Mouse (Mus musculus) MEL (cell line): ENCODE data around the gene Csnk1d. TPM values are rescaled to one million over a fixed set of nuclear protein-coding genes. Genes with fewer than 3 reads are reported as not detected.

Experiments
- DNase-seq: peaks from one replicate; pipeline ENCODE4 v3.0.0; 2011; ENCODE audit warnings: low read depth, low spot score
- H3K27ac ChIP-seq: 2 replicates; pipeline ENCODE4 v1.5.1; 2012; ENCODE audit warnings: low read depth, mild to moderate bottlenecking, control low read depth, low read length, moderate library complexity; ENCODE audit not compliant: control insufficient read depth
- H3K27me3 ChIP-seq, 2 experiments: fragments of 150-350 bp in 1 of 2; sonication (generic) in 1 of 2; 2 replicates each; pipeline ENCODE4 v1.6.1; 2012; ENCODE audit warnings: low read length in 2 of 2, mild to moderate bottlenecking in 2 of 2, improper control_type of control experiment in 1 of 2, moderate library complexity in 1 of 2; ENCODE audit not compliant: insufficient read depth in 2 of 2, control insufficient read depth in 1 of 2
- H3K36me3 ChIP-seq, 2 experiments: 2 replicates each; pipeline ENCODE4 v1.6.1; 2012 to 2014; ENCODE audit warnings: low read length in 2 of 2, improper control_type of control experiment in 1 of 2, inconsistent platforms in 1 of 2, mild to moderate bottlenecking in 1 of 2; ENCODE audit not compliant: insufficient read depth in 2 of 2, control insufficient read depth in 1 of 2
- H3K4me1 ChIP-seq, 2 experiments: fragments of 150-350 bp in 1 of 2; sonication (generic) in 1 of 2; 2 replicates each; pipeline ENCODE4 v1.6.1; 2012; ENCODE audit warnings: low read length in 2 of 2, improper control_type of control experiment in 1 of 2, mild to moderate bottlenecking in 1 of 2; ENCODE audit not compliant: insufficient read depth in 2 of 2, control insufficient read depth in 1 of 2
- H3K4me3 ChIP-seq, 2 experiments: fragments of 150-350 bp in 1 of 2; sonication (generic) in 1 of 2; 2 replicates each; pipeline ENCODE4 v1.5.1; 2012; ENCODE audit warnings: low read depth in 2 of 2, low read length in 2 of 2, mild to moderate bottlenecking in 2 of 2, moderate library complexity in 2 of 2, control low read depth in 1 of 2, improper control_type of control experiment in 1 of 2; ENCODE audit not compliant: control insufficient read depth in 1 of 2, insufficient read depth in 1 of 2
- H3K79me2 ChIP-seq: 2 replicates; pipeline ENCODE4 v1.6.1; 2012; ENCODE audit warnings: mild to moderate bottlenecking, low read length, moderate library complexity; ENCODE audit not compliant: control insufficient read depth, poor library complexity, insufficient read depth
- H3K9ac ChIP-seq: 2 replicates; pipeline ENCODE4 v1.6.1; 2012; ENCODE audit warnings: low read depth, mild to moderate bottlenecking, control low read depth, low read length, moderate library complexity; ENCODE audit not compliant: control insufficient read depth, poor library complexity, severe bottlenecking
- H3K9me3 ChIP-seq: fragments of 150-350 bp; sonication (generic); replicated peaks from 2 replicates; pipeline ENCODE4 v1.6.1; 2012; ENCODE audit warnings: mild to moderate bottlenecking, low read length, improper control_type of control experiment, moderate library complexity; ENCODE audit not compliant: insufficient read depth
- E2F4 ChIP-seq: IDR thresholded peaks from 2 replicates; pipeline ENCODE4 v1.6.1; 2011; ENCODE audit warnings: low read depth, low read length, improper control_type of control experiment, borderline replicate concordance
- EP300 ChIP-seq, 2 experiments: IDR thresholded peaks; 2 replicates each; pipeline ENCODE4 v1.6.1; 2011; ENCODE audit warnings: improper control_type of control experiment in 2 of 2, low read length in 2 of 2, low read depth in 1 of 2, mild to moderate bottlenecking in 1 of 2
- GABPA ChIP-seq: IDR thresholded peaks from 2 replicates; pipeline ENCODE4 v1.6.1; 2012; ENCODE audit warnings: low read depth, mild to moderate bottlenecking, inconsistent platforms, low read length, improper control_type of control experiment, moderate library complexity
- MEF2A ChIP-seq: IDR thresholded peaks from 2 replicates; pipeline ENCODE4 v1.6.1; 2014; ENCODE audit warnings: low read depth, mild to moderate bottlenecking, inconsistent platforms, low read length, improper control_type of control experiment; ENCODE audit not compliant: poor library complexity, insufficient replicate concordance, severe bottlenecking; ENCODE audit errors: extremely low read depth
- MXI1 ChIP-seq: IDR thresholded peaks from 2 replicates; pipeline ENCODE4 v1.6.1; 2011; ENCODE audit warnings: mild to moderate bottlenecking, low read depth, low read length, improper control_type of control experiment
- POLR2A ChIP-seq, 2 experiments: IDR thresholded peaks; 2 replicates each; pipeline ENCODE4 v1.6.1; 2011 to 2012; ENCODE audit warnings: low read length in 2 of 2, mild to moderate bottlenecking in 2 of 2, control low read depth in 1 of 2, improper control_type of control experiment in 1 of 2, low read depth in 1 of 2, moderate library complexity in 1 of 2; ENCODE audit not compliant: control insufficient read depth in 1 of 2, insufficient read depth in 1 of 2, poor library complexity in 1 of 2
- POLR2AphosphoS5 ChIP-seq: IDR thresholded peaks from 2 replicates; pipeline ENCODE4 v1.6.1; 2012; ENCODE audit warnings: low read depth, borderline replicate concordance, mild to moderate bottlenecking, inconsistent platforms, low read length, moderate library complexity, mixed read lengths
- TAL1 ChIP-seq: IDR thresholded peaks from 2 replicates; pipeline ENCODE4 v1.6.1; 2012; ENCODE audit warnings: mild to moderate bottlenecking, inconsistent platforms, low read length, moderate library complexity, mixed read lengths
- TBP ChIP-seq: IDR thresholded peaks from 2 replicates; pipeline ENCODE4 v1.8.0; 2011; ENCODE audit warnings: low read depth, low read length, improper control_type of control experiment
- polyA plus RNA-seq, 2 experiments: library from polyadenylated mRNA; stranded (reverse) in 1 of 2; unstranded in 1 of 2; fragments of >175 nt in 1 of 2; fragments of >200 nt in 1 of 2; gene quantifications; 2 replicates each; pipeline versions ENCODE4 v1.2.1 to v1.2.4; 2012; ENCODE audit warnings: low replicate concordance in 2 of 2, low read depth in 1 of 2; ENCODE audit not compliant: insufficient read length in 2 of 2, insufficient read depth in 1 of 2, missing spikeins in 1 of 2
- total RNA-seq: library from RNA; depleted of rRNA; stranded (reverse); fragments of 300-350 nt; gene quantifications from 2 replicates; pipeline ENCODE4 v1.2.3, GENCODE M21; 2012

The Csnk1d gene
- total and polyA plus RNA-seq, 3 experiments, result 83.2 to 329 (median 121) TPM

GRCm38 (mm10) chr11:120969742-120970141, 21.4 kb downstream of the Csnk1d start:
- TF ChIP-seq POLR2A (IDR thresholded peaks at IDR 0.05; ENCODE audit: control insufficient read depth in 1 of 2, insufficient read depth in 1 of 2, low read depth in 1 of 2, low read length in 2 of 2, poor library complexity in 1 of 2), result no peak; a peak in 1 of 4 replicates
- no peak for TF ChIP-seq EP300 (IDR thresholded peaks at IDR 0.05; ENCODE audit: low read depth in 1 of 2, low read length in 2 of 2)
- TF ChIP-seq TAL1, result no peak
- Histone ChIP-seq H3K9me3 (no peaks in the 10 kb centered on the region), H3K9ac (no peak overlapping the region), H3K36me3 (peaks cover 0 to 79% of the 10 kb centered on the region in 2 experiments; a peak in 2 of 4 replicates), H3K4me1 (no peaks in the 10 kb centered on the region), H3K4me3 (no peak overlapping the region), H3K27me3 (no peaks in the 10 kb centered on the region), H3K27ac (no peak overlapping the region), H3K79me2 (no peaks in the 10 kb centered on the region; the same call in 1 of the 2 replicates)
- no peak for DNase-seq

- no peaks in the 10 kb centered on the region for H3K9me3 ChIP-seq
- peaks cover 0 to 52% of the 10 kb centered on the region in 2 experiments; a peak in 2 of 4 replicates for H3K36me3 ChIP-seq
- no peaks in the 10 kb centered on the region for H3K4me1 ChIP-seq
- DNase-seq, result no peak
- peak; percentile 18; the same call in 1 of the 2 replicates for TF ChIP-seq POLR2AphosphoS5
- no peak for TF ChIP-seq MEF2A
- H3K27ac ChIP-seq, result no peak overlapping the region
- no peak overlapping the region for H3K9ac ChIP-seq
- no peaks in the 10 kb centered on the region for H3K79me2 ChIP-seq
- H3K27me3 ChIP-seq, result no peaks in the 10 kb centered on the region
- H3K4me3 ChIP-seq, result no peak overlapping the region
Measured at GRCm38 (mm10) chr11:120965587-120965986, 25.5 kb downstream of the Csnk1d start.

GRCm38 (mm10) chr11:120964195-120965157, 26.7 kb downstream of the Csnk1d start:
- Histone ChIP-seq H3K4me1 (no peaks in the 10 kb centered on the region), H3K27ac (no peak overlapping the region), H3K9ac (no peak overlapping the region), H3K9me3 (no peaks in the 10 kb centered on the region), H3K4me3 (no peak overlapping the region), H3K36me3 (peaks cover 0 to 43% of the 10 kb centered on the region in 2 experiments; a peak in 3 of 4 replicates), H3K79me2 (no peaks in the 10 kb centered on the region), H3K27me3 (no peaks in the 10 kb centered on the region)
- TF ChIP-seq TBP, result no peak
- TF ChIP-seq GABPA, result no peak
- TF ChIP-seq MXI1, result no peak
- TF ChIP-seq E2F4, result no peak
- DNase-seq, result no peak
